Comparison of ENCODE assay signal across 9 mouse cellular contexts in the genomic region with DNA sequence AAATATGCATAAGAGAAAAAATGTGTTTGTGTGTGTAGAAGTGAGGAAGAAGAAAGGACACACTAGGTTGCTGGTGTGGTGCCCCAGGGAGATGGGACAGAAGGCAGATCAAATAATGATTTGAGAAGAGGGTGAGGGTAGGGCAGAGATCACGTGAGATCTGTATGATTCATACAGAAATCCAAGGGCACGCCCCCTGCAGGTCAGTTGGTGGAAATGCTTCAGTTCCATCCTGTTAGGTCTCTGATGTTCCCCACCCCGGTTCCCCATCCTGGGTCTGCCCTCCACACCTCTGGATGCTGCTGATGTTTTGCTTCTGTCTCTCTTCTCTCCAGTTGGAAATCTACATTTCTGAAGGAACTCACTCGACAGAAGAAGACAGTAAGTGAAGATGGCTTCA. TPM values are rescaled to one million over a fixed set of nuclear protein-coding genes. Genes with fewer than 3 reads are reported as not detected.
DNase-seq lines count a peak whose midpoint lies in the region; ATAC-seq and TF ChIP-seq lines count a peak whose summit lies in the region.
"Had no signal": no experiment of that assay in that cellular context is flagged by ENCODE, and none has a peak within 500 bp of the region (broad histone marks: within the 10 kb centered on the region; RNA-seq: fewer than 3 reads in every experiment).

No protein-coding gene starts in this region.

- H3K9me3 ChIP-seq in midbrain, postnatal 0 days (ENCODE audit: low read length) = no peaks in the 10 kb centered on the region
- no peaks in the 10 kb centered on the region for H3K9me3 ChIP-seq in midbrain, embryonic 15.5 days
- H3K9me3 ChIP-seq: forebrain, embryonic 10.5 days had no signal

- TF ChIP-seq CTCF in midbrain, postnatal 0 days (IDR thresholded peaks at IDR 0.05) = peak; percentile 57

- H3K4me1 ChIP-seq in midbrain, postnatal 0 days (ENCODE audit: insufficient read depth, low read length) = no peaks in the 10 kb centered on the region
- H3K4me1 ChIP-seq in midbrain, embryonic 15.5 days = no peaks in the 10 kb centered on the region
- H3K4me1 ChIP-seq: forebrain, embryonic 10.5 days had no signal

- no peak overlapping the region for H3K9ac ChIP-seq in midbrain, postnatal 0 days (replicated peaks; ENCODE audit: low read length, poor library complexity, severe bottlenecking)
- no peak overlapping the region for H3K9ac ChIP-seq in midbrain, embryonic 15.5 days

- no peak overlapping the region for H3K27ac ChIP-seq in midbrain, postnatal 0 days (ENCODE audit: low read depth, low read length)
- H3K27ac ChIP-seq in midbrain, embryonic 15.5 days = no peak overlapping the region
- H3K27ac ChIP-seq: forebrain, embryonic 10.5 days had no signal

- no peak overlapping the region for H3K4me2 ChIP-seq in midbrain, postnatal 0 days (ENCODE audit: low read depth, low read length, poor library complexity, severe bottlenecking)
- no peak overlapping the region for H3K4me2 ChIP-seq in midbrain, embryonic 15.5 days

- peak; percentile 43 for DNase-seq in embryo, embryonic 11 days
- no peak for DNase-seq in embryo, embryonic 9.5 days (ENCODE audit: extremely low spot score)
- DNase-seq in midbrain, postnatal 0 days (ENCODE audit: low spot score) = peak; percentile 12
- peak; percentile 48 for DNase-seq in thymus, postnatal 25 days
- DNase-seq in right cerebral cortex, postnatal 25 days = no peak
- DNase-seq in urinary bladder, postnatal 10 days (ENCODE audit: low spot score) = no peak

- ATAC-seq in midbrain, postnatal 0 days (ENCODE audit: low FRiP score) = no peak
- no peak for ATAC-seq in midbrain, embryonic 15.5 days (replicated peaks)
- peak; percentile 64 for ATAC-seq in erythroid progenitor cell, adult 5-6 weeks (replicated peaks; ENCODE audit: low FRiP score, poor library complexity, severe bottlenecking)

- no peaks in the 10 kb centered on the region for H3K27me3 ChIP-seq in midbrain, postnatal 0 days (ENCODE audit: insufficient read depth, low read length)
- no peaks in the 10 kb centered on the region for H3K27me3 ChIP-seq in midbrain, embryonic 15.5 days (replicated peaks)

- peaks cover 39% of the 10 kb centered on the region for H3K36me3 ChIP-seq in midbrain, postnatal 0 days (ENCODE audit: insufficient read depth, low read length)
- peaks cover 45% of the 10 kb centered on the region; the same call in 1 of the 2 replicates for H3K36me3 ChIP-seq in midbrain, embryonic 15.5 days (replicated peaks)

- 54% methylated on average over 4 of the region's 4 CpGs for WGBS in midbrain, postnatal 0 days
- WGBS in midbrain, embryonic 15.5 days = 51% methylated on average over 4 of the region's 4 CpGs

- H3K4me3 ChIP-seq in midbrain, postnatal 0 days (ENCODE audit: low read depth, low read length) = no peak overlapping the region
- H3K4me3 ChIP-seq in midbrain, embryonic 15.5 days = no peak overlapping the region
- H3K4me3 ChIP-seq: forebrain, embryonic 10.5 days had no signal

RNA-seq across cellular contexts. Expression of gene Ciao2a, which starts 9.6 kb away (rescaled TPM):
- total RNA-seq in midbrain, postnatal 0 days (2014; rRNA removed) = 27.5 and 28.2 TPM in 2 replicates
- polyA plus RNA-seq in midbrain, postnatal 0 days (2015; fragmentation: Nextera tagmentation; extraction: Ambion mirVana) = 62.1 and 65.7 TPM in 2 replicates
- 59.2 and 59.7 TPM in 2 replicates for polyA plus RNA-seq in midbrain, embryonic 15.5 days (2015; fragmentation: Nextera tagmentation; extraction: Ambion mirVana)
- total RNA-seq in erythroid progenitor cell, adult 5-6 weeks (2015; ENCODE audit: low replicate concordance) = 84.3 and 120 TPM in 2 replicates
- 36.8 and 53.8 TPM in 2 replicates for total RNA-seq in erythroid progenitor cell, adult 5-6 weeks (2017; ENCODE audit: low replicate concordance)

RNA-seq across cellular contexts. Expression of gene Snx1, which starts 9.6 kb away (rescaled TPM):
- 42.3 and 47.1 TPM in 2 replicates for total RNA-seq in midbrain, postnatal 0 days (2014; rRNA removed)
- 38.1 and 44.0 TPM in 2 replicates for polyA plus RNA-seq in midbrain, postnatal 0 days (2015; fragmentation: Nextera tagmentation; extraction: Ambion mirVana)
- polyA plus RNA-seq in midbrain, embryonic 15.5 days (2015; fragmentation: Nextera tagmentation; extraction: Ambion mirVana) = 75.5 and 76.6 TPM in 2 replicates
- 67.1 and 84.0 TPM in 2 replicates for total RNA-seq in erythroid progenitor cell, adult 5-6 weeks (2015; ENCODE audit: low replicate concordance)
- total RNA-seq in erythroid progenitor cell, adult 5-6 weeks (2017; ENCODE audit: low replicate concordance) = 81.5 and 97.5 TPM in 2 replicates

RNA-seq across cellular contexts. Expression of gene Dapk2, which starts 22.1 kb away (rescaled TPM):
- 0.14 and 1.1 TPM in 2 replicates for total RNA-seq in midbrain, postnatal 0 days (2014; rRNA removed)
- polyA plus RNA-seq in midbrain, postnatal 0 days (2015; fragmentation: Nextera tagmentation; extraction: Ambion mirVana) = 0.43 and 0.58 TPM in 2 replicates
- polyA plus RNA-seq in midbrain, embryonic 15.5 days (2015; fragmentation: Nextera tagmentation; extraction: Ambion mirVana) = 0.82 and 1.4 TPM in 2 replicates
- total RNA-seq in erythroid progenitor cell, adult 5-6 weeks (2015; ENCODE audit: low replicate concordance) = 19.8 and 31.0 TPM in 2 replicates
- 25.5 and 51.6 TPM in 2 replicates for total RNA-seq in erythroid progenitor cell, adult 5-6 weeks (2017; ENCODE audit: low replicate concordance)

Comparison
In these comparisons a context has a peak if more than half of its experiments do, and no peak if none do; other contexts are left out.
1. DNase-seq: peak in embryo, embryonic 11 days (single experiment), midbrain, postnatal 0 days (single experiment) and thymus, postnatal 25 days (single experiment); none in embryo, embryonic 9.5 days (single experiment), right cerebral cortex, postnatal 25 days (single experiment) and urinary bladder, postnatal 10 days (single experiment).